Mouse (Mus musculus): ENCODE data around the gene Kcna10. TPM values are rescaled to one million over a fixed set of nuclear protein-coding genes. Genes with fewer than 3 reads are reported as not detected.

Kcna10 gene
- polyA plus RNA-seq, 1 experiment, result not detected

DNA sequence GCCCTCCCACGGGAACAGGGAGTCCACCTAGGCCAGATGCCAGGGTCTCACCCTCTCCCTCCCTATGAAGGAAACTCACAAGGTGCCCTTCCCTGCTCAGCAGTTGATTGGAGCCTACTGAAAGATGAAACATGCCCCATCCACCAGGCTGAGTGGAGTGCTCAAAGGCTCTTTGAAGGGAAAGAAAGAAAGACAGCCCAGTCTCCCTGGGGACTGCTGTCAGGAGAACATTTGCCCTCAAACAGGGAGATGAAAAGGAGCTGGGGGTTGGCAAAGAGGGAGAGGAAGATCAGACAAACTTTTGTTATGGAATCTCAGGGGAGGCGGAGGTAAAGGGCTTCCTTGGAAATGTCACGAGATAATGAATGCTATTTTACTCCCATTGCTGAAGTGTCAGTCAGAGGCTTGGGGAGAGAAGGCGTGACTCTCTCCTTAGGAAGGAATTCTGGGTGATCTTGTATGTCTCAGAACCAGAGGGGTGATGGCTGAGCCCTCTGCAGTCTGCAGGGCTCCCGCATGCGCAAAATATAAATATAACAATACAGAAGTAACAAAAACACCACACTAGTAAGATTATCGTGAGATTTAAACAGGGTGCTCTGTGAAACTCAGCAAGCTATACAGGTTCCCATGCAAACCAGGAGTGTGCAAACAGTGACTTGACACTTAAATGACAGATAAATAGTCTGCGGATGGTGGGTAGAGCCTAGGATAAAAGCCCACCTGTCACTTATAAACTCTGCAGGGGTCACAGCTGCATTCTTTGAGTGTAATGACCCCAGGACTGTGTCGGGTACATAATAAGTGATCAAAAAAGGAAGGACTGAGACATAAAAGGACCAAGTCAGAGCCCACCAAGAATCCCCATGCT is 18.7 kb downstream of the Kcna10 start:
- no peak overlapping the region for H3K27ac ChIP-seq (ENCODE audit: insufficient read depth, low read depth, low read length)
- TF ChIP-seq CTCF (conservative IDR thresholded peaks at IDR 0.05; ENCODE audit: insufficient read depth, insufficient read length, low read depth, low read length), result no peak
- no peak for TF ChIP-seq POLR2A (IDR thresholded peaks at IDR 0.05; ENCODE audit: low read depth, low read length)
- no peaks in the 10 kb centered on the region for H3K36me3 ChIP-seq (ENCODE audit: control insufficient read depth, insufficient read depth, low read length)
- no peaks in the 10 kb centered on the region for H3K27me3 ChIP-seq (replicated peaks; ENCODE audit: control insufficient read depth, insufficient read depth, low read length)
- H3K4me1 ChIP-seq (ENCODE audit: control insufficient read depth, insufficient read depth, low read length), result no peaks in the 10 kb centered on the region
- H3K4me3 ChIP-seq (ENCODE audit: insufficient read depth, low read depth, low read length), result no peak overlapping the region
- WGBS, result 43% methylated on average over 9 of the region's 9 CpGs
- DNase-seq, result no peak

DNA sequence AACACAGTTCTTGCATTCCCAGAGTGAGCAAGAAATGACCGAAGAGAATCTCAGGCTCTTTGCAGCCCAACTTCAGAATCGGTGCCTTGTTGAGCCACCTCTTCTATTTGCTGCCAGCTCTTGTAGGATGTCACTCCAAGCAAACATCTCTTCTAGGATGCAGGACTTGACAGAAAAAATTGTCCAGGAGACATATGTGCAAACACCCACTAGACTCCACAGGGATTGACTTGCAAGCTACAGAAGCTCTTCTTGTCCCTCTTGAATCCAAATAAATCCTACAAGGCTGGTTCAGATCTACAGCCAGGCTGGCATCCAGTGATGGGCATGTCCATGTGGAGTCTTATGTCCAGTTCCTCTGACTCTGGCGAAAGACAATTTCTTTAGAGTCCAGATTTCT is 21.6 kb downstream of the Kcna10 start:
- Histone ChIP-seq H3K27me3 (replicated peaks; ENCODE audit: control insufficient read depth, insufficient read depth, low read length) (no peaks in the 10 kb centered on the region), H3K4me1 (ENCODE audit: control insufficient read depth, insufficient read depth, low read length) (no peaks in the 10 kb centered on the region), H3K27ac (ENCODE audit: insufficient read depth, low read depth, low read length) (no peak overlapping the region), H3K36me3 (ENCODE audit: control insufficient read depth, insufficient read depth, low read length) (no peaks in the 10 kb centered on the region), H3K4me3 (ENCODE audit: insufficient read depth, low read depth, low read length) (no peak overlapping the region)
- no peak for DNase-seq
- 80% methylated on average over 3 of the region's 3 CpGs for WGBS
- TF ChIP-seq CTCF (conservative IDR thresholded peaks at IDR 0.05; ENCODE audit: insufficient read depth, insufficient read length, low read depth, low read length), result no peak
- no peak for TF ChIP-seq POLR2A (IDR thresholded peaks at IDR 0.05; ENCODE audit: low read depth, low read length)

DNA sequence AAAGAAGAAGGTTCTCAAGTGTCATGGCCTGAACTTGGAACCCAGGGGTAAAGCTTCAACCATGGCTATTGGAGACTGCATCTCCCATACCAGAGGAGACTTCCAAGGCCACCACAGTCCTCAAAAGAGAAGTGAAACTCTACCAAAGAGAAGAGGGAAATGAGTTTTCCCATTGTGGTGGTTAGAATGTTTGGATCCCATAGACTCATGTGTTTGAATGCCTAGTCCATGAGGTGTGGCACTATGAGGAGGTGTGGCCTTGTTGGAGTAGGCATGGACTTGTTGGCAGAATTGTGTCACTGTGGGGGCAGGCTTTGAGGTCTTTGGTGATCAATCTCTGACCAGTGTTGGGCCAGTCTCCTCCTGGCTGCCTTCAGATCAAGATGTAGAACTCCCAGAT is 22.3 kb downstream of the Kcna10 start:
- no peak for TF ChIP-seq CTCF (conservative IDR thresholded peaks at IDR 0.05; ENCODE audit: insufficient read depth, insufficient read length, low read depth, low read length)
- TF ChIP-seq POLR2A (IDR thresholded peaks at IDR 0.05; ENCODE audit: low read depth, low read length), result no peak
- Histone ChIP-seq H3K27ac (ENCODE audit: insufficient read depth, low read depth, low read length) (no peak overlapping the region), H3K36me3 (ENCODE audit: control insufficient read depth, insufficient read depth, low read length) (no peaks in the 10 kb centered on the region), H3K27me3 (replicated peaks; ENCODE audit: control insufficient read depth, insufficient read depth, low read length) (no peaks in the 10 kb centered on the region), H3K4me1 (ENCODE audit: control insufficient read depth, insufficient read depth, low read length) (no peaks in the 10 kb centered on the region), H3K4me3 (ENCODE audit: insufficient read depth, low read depth, low read length) (no peak overlapping the region)
- no peak for DNase-seq

- TF ChIP-seq CTCF (conservative IDR thresholded peaks at IDR 0.05; ENCODE audit: insufficient read depth, insufficient read length, low read depth, low read length) (peak; percentile 93), POLR2A (IDR thresholded peaks at IDR 0.05; ENCODE audit: low read depth, low read length) (no peak)
- 3% methylated on average over 4 of the region's 4 CpGs for WGBS
- H3K36me3 ChIP-seq (ENCODE audit: control insufficient read depth, insufficient read depth, low read length), result no peaks in the 10 kb centered on the region
Observed at GRCm38 (mm10) chr3:107205994-107206393, 23.1 kb downstream of the Kcna10 start.

GRCm38 (mm10) chr3:107206490-107207150 is 23.8 kb downstream of the Kcna10 start:
- 57% methylated on average over 4 of the region's 4 CpGs for WGBS
- TF ChIP-seq CTCF (conservative IDR thresholded peaks at IDR 0.05; ENCODE audit: insufficient read depth, insufficient read length, low read depth, low read length) (no peak), POLR2A (IDR thresholded peaks at IDR 0.05; ENCODE audit: low read depth, low read length) (no peak)
- no peaks in the 10 kb centered on the region for H3K27me3 ChIP-seq (replicated peaks; ENCODE audit: control insufficient read depth, insufficient read depth, low read length)
- no peak overlapping the region for H3K27ac ChIP-seq (ENCODE audit: insufficient read depth, low read depth, low read length)
- H3K36me3 ChIP-seq (ENCODE audit: control insufficient read depth, insufficient read depth, low read length), result no peaks in the 10 kb centered on the region
- no peak overlapping the region for H3K4me3 ChIP-seq (ENCODE audit: insufficient read depth, low read depth, low read length)
- DNase-seq, result no peak
- no peaks in the 10 kb centered on the region for H3K4me1 ChIP-seq (ENCODE audit: control insufficient read depth, insufficient read depth, low read length)

More at GRCm38 (mm10) chr3:107205994-107206393, 23.1 kb downstream of the Kcna10 start:
- Histone ChIP-seq H3K4me1 (ENCODE audit: control insufficient read depth, insufficient read depth, low read length) (no peaks in the 10 kb centered on the region), H3K27ac (ENCODE audit: insufficient read depth, low read depth, low read length) (no peak overlapping the region), H3K4me3 (ENCODE audit: insufficient read depth, low read depth, low read length) (no peak overlapping the region), H3K27me3 (replicated peaks; ENCODE audit: control insufficient read depth, insufficient read depth, low read length) (no peaks in the 10 kb centered on the region)
- peak; percentile 77 for DNase-seq

DNA sequence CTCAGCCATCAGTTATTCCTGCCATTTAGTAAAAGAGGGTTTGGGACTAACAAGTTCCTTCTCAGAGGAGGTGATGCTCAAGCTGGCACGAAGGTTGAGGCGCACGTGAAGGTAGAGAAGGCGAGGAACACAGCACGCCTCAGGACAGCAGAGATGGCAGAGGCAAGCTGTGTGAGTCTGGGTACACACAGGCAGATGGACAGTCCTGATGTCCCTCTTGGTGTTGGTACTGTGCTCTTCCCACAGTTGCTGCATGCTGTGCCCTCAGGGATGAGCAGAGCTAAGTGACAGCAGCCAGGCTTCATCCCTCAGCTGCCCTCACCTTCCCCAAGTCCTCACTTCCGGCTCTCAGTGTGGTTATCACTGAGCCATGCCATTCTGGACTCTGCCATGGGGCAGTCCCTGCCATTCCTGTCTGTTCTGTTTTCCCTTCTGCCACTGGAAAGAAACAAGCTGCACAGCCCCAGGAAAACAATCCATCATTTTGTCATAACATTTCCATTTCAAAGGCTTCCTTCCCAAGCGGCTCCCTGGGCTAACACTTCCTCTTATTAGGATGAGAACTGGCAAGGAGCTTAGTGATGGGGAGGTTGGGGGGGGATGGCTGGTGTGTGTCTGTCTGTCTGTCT is 24.9 kb downstream of the Kcna10 start:
- H3K27me3 ChIP-seq (replicated peaks; ENCODE audit: control insufficient read depth, insufficient read depth, low read length), result no peaks in the 10 kb centered on the region
- DNase-seq, result no peak
- H3K36me3 ChIP-seq (ENCODE audit: control insufficient read depth, insufficient read depth, low read length), result no peaks in the 10 kb centered on the region
- no peaks in the 10 kb centered on the region for H3K4me1 ChIP-seq (ENCODE audit: control insufficient read depth, insufficient read depth, low read length)
- WGBS, result 60% methylated on average over 7 of the region's 7 CpGs
- no peak overlapping the region for H3K27ac ChIP-seq (ENCODE audit: insufficient read depth, low read depth, low read length)
- TF ChIP-seq CTCF (conservative IDR thresholded peaks at IDR 0.05; ENCODE audit: insufficient read depth, insufficient read length, low read depth, low read length), result no peak
- no peak for TF ChIP-seq POLR2A (IDR thresholded peaks at IDR 0.05; ENCODE audit: low read depth, low read length)
- H3K4me3 ChIP-seq (ENCODE audit: insufficient read depth, low read depth, low read length), result no peak overlapping the region

DNA sequence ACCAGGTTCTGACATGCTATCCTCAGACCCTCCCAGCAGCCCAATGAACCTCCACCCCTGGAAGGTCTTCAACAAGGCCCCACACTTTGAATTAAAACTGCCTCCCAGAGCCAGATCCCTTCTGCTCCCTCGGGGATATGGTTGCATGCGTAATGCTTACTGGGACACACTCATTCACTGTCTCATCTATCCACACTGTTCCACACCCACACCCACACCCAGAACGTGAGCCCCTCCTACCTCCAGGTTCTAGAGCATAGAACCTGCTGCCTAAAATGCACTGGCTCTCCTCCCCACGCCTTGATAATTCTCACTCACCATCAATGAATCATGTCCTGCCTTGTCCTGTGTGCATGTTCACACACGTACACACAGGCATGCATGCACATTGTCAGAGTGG is 31.8 kb downstream of the Kcna10 start:
- Histone ChIP-seq H3K36me3 (ENCODE audit: control insufficient read depth, insufficient read depth, low read length) (no peaks in the 10 kb centered on the region), H3K4me3 (ENCODE audit: insufficient read depth, low read depth, low read length) (no peak overlapping the region), H3K4me1 (ENCODE audit: control insufficient read depth, insufficient read depth, low read length) (no peaks in the 10 kb centered on the region), H3K27me3 (replicated peaks; ENCODE audit: control insufficient read depth, insufficient read depth, low read length) (no peaks in the 10 kb centered on the region), H3K27ac (ENCODE audit: insufficient read depth, low read depth, low read length) (no peak overlapping the region)
- no peak for TF ChIP-seq CTCF (conservative IDR thresholded peaks at IDR 0.05; ENCODE audit: insufficient read depth, insufficient read length, low read depth, low read length)
- no peak for TF ChIP-seq POLR2A (IDR thresholded peaks at IDR 0.05; ENCODE audit: low read depth, low read length)
- DNase-seq, result no peak
- WGBS, result 79% methylated on average over 5 of the region's 5 CpGs

Data from kidney, adult 2 months (tissue).